Comparison of ENCODE assay signal across 9 mouse cellular contexts in the genomic region with DNA sequence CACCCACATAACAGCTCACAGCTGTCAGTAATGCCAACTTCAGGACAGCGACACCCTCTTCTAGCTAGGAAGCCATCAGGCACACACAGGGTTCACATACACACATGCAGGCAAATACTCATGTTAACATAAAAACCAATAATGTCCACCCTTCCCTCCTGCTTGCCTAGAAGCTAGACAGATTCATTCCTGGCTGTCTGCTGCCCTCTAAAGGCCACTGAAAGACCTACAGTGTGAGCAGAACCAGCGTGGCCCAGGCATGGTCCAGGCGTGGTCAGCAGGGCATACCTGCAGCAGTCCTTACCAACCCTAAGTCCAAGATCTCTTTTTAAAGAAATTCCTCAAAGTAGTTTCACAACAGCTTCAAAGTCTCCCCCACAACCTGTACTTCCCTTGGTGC. TPM values are rescaled to one million over a fixed set of nuclear protein-coding genes. Genes with fewer than 3 reads are reported as not detected.
DNase-seq lines count a peak whose midpoint lies in the region; ATAC-seq and TF ChIP-seq lines count a peak whose summit lies in the region.
"Had no signal": no experiment of that assay in that cellular context is flagged by ENCODE, and none has a peak within 500 bp of the region (broad histone marks: within the 10 kb centered on the region; RNA-seq: fewer than 3 reads in every experiment).

No protein-coding gene starts in this region.

- no peaks in the 10 kb centered on the region for H3K79me3 ChIP-seq in C2C12 (ENCODE audit: low read depth)

- no peak overlapping the region for H3K27ac ChIP-seq in forebrain, embryonic 13.5 days
- H3K27ac ChIP-seq in kidney, embryonic 16.5 days (ENCODE audit: low read length), result no peak overlapping the region
- no peak overlapping the region for H3K27ac ChIP-seq in lung, embryonic 15.5 days
- H3K27ac ChIP-seq: limb, embryonic 13.5 days had no signal

- 37% methylated on average over 3 of the region's 3 CpGs for WGBS in forebrain, embryonic 13.5 days
- WGBS in kidney, embryonic 16.5 days, result 39% methylated on average over 3 of the region's 3 CpGs
- WGBS in lung, embryonic 15.5 days, result 36% methylated on average over 3 of the region's 3 CpGs

- H3K4me1 ChIP-seq in forebrain, embryonic 13.5 days, result peaks cover 11% of the 10 kb centered on the region; the same call in 1 of the 2 replicates
- no peaks in the 10 kb centered on the region for H3K4me1 ChIP-seq in kidney, embryonic 16.5 days (ENCODE audit: insufficient read depth, low read length)
- H3K4me1 ChIP-seq in lung, embryonic 15.5 days, result no peaks in the 10 kb centered on the region

- no peaks in the 10 kb centered on the region for H3K27me3 ChIP-seq in C2C12 (ENCODE audit: control insufficient read depth, insufficient read depth, insufficient read length)
- no peaks in the 10 kb centered on the region for H3K27me3 ChIP-seq in forebrain, embryonic 13.5 days
- no peaks in the 10 kb centered on the region for H3K27me3 ChIP-seq in kidney, embryonic 16.5 days (ENCODE audit: insufficient read depth, low read length)
- no peaks in the 10 kb centered on the region for H3K27me3 ChIP-seq in lung, embryonic 15.5 days
- H3K27me3 ChIP-seq: limb, embryonic 13.5 days had no signal

- no peak overlapping the region for H3K4me3 ChIP-seq in C2C12 (ENCODE audit: insufficient read depth, poor library complexity, severe bottlenecking)
- H3K4me3 ChIP-seq in forebrain, embryonic 13.5 days, result no peak overlapping the region
- H3K4me3 ChIP-seq in kidney, embryonic 16.5 days (ENCODE audit: low read length), result no peak overlapping the region
- no peak overlapping the region for H3K4me3 ChIP-seq in lung, embryonic 15.5 days
- H3K4me3 ChIP-seq: limb, embryonic 13.5 days had no signal

- H3K36me3 ChIP-seq in C2C12 (ENCODE audit: control insufficient read depth, insufficient read depth), result peaks cover 40% of the 10 kb centered on the region
- peaks cover 64% of the 10 kb centered on the region for H3K36me3 ChIP-seq in forebrain, embryonic 13.5 days (ENCODE audit: poor library complexity, severe bottlenecking)
- peaks cover 45% of the 10 kb centered on the region for H3K36me3 ChIP-seq in kidney, embryonic 16.5 days (ENCODE audit: insufficient read depth, low read length)
- peaks cover 48% of the 10 kb centered on the region for H3K36me3 ChIP-seq in lung, embryonic 15.5 days

- H3K9ac ChIP-seq in forebrain, embryonic 13.5 days, result no peak overlapping the region
- H3K9ac ChIP-seq in kidney, embryonic 16.5 days (replicated peaks; ENCODE audit: low read length), result no peak overlapping the region
- H3K9ac ChIP-seq in lung, embryonic 15.5 days, result no peak overlapping the region
- H3K9ac ChIP-seq: limb, embryonic 13.5 days had no signal

- no peak overlapping the region for H3ac ChIP-seq in C2C12 (ENCODE audit: control insufficient read depth, insufficient read length, low read depth)

- peak; percentile 9 to 72 for DNase-seq in heart, adult 18-20 months
- DNase-seq in heart, adult 11 months, result no peak
- peak; percentile 73 to 74 for DNase-seq in right cerebral cortex, adult 2 months (ENCODE audit: low spot score in 2 of 2)

- TF ChIP-seq CTCF in C2C12 (IDR thresholded peaks at IDR 0.05; ENCODE audit: control insufficient read depth, insufficient read depth, insufficient read length), result peak; percentile 38

- ATAC-seq in cerebellum, adult (ENCODE audit: insufficient number of reproducible peaks, low FRiP score, low TSS enrichment), result 0 out of 2 replicates have a peak, but pooled peaks have one; percentile 63
- peak; percentile 70 for ATAC-seq in forebrain, embryonic 13.5 days
- peak; percentile 77; the same call in 1 of the 2 replicates for ATAC-seq in kidney, embryonic 16.5 days (ENCODE audit: low FRiP score, low TSS enrichment)
- peak; percentile 64; the same call in 1 of the 2 replicates for ATAC-seq in lung, embryonic 15.5 days (ENCODE audit: borderline replicate concordance, extremely low read depth, low FRiP score, low TSS enrichment)

- H3K9me3 ChIP-seq in forebrain, embryonic 13.5 days (replicated peaks), result no peaks in the 10 kb centered on the region
- H3K9me3 ChIP-seq in kidney, embryonic 16.5 days (ENCODE audit: low read length), result no peaks in the 10 kb centered on the region
- no peaks in the 10 kb centered on the region for H3K9me3 ChIP-seq in lung, embryonic 15.5 days
- H3K9me3 ChIP-seq: limb, embryonic 13.5 days had no signal

- no peaks in the 10 kb centered on the region for H3K79me2 ChIP-seq in C2C12 (ENCODE audit: control insufficient read depth, insufficient read depth)

- H3K4me2 ChIP-seq in forebrain, embryonic 13.5 days, result no peak overlapping the region
- H3K4me2 ChIP-seq in kidney, embryonic 16.5 days (replicated peaks; ENCODE audit: low read depth, low read length), result no peak overlapping the region
- H3K4me2 ChIP-seq in lung, embryonic 15.5 days, result no peak overlapping the region
- H3K4me2 ChIP-seq: limb, embryonic 13.5 days had no signal

TF ChIP-seq in C2C12, 6 proteins besides CTCF, POLR2A, EP300 and RAD21:
- TF ChIP-seq FOSL1 (IDR thresholded peaks at IDR 0.05; ENCODE audit: insufficient read depth, low read length, poor library complexity, severe bottlenecking) (no peak), MYOD1 (IDR thresholded peaks at IDR 0.05; ENCODE audit: control insufficient read depth, insufficient read length, low read depth) (no peak), CEBPB (IDR thresholded peaks at IDR 0.05; ENCODE audit: low read depth) (no peak), USF1 (IDR thresholded peaks at IDR 0.05; ENCODE audit: low read depth) (no peak), MYOG (IDR thresholded peaks at IDR 0.05; ENCODE audit: control insufficient read depth, extremely low read depth, insufficient read length) (no peak), MAX (IDR thresholded peaks at IDR 0.05) (no peak)

RNA-seq across cellular contexts. Expression of a gene that starts 43.0 kb away (rescaled TPM):
- total RNA-seq in heart, adult 18-20 months (2021), result 10 to 100 TPM; 12.3 to 14.2 TPM
- 22.0 TPM for polyA plus RNA-seq in C2C12 (2012; fragmentation: generic; extraction: Trizol)
- 44.2 and 52.9 TPM in 2 replicates for polyA plus RNA-seq in forebrain, embryonic 13.5 days (2015; fragmentation: Nextera tagmentation; extraction: Ambion mirVana)
- polyA plus RNA-seq in kidney, embryonic 16.5 days (2015; fragmentation: Nextera tagmentation; extraction: Ambion mirVana), result 49.0 and 52.2 TPM in 2 replicates
- 42.7 and 45.6 TPM in 2 replicates for polyA plus RNA-seq in lung, embryonic 15.5 days (2015; fragmentation: Nextera tagmentation; extraction: Ambion mirVana)

RNA-seq across cellular contexts. Expression of a gene that starts 56.2 kb away (rescaled TPM):
- total RNA-seq in heart, adult 18-20 months (2021), result not detected
- not detected for polyA plus RNA-seq in C2C12 (2012; fragmentation: generic; extraction: Trizol)
- polyA plus RNA-seq in forebrain, embryonic 13.5 days (2015; fragmentation: Nextera tagmentation; extraction: Ambion mirVana), result not detected in 2 replicates
- polyA plus RNA-seq in kidney, embryonic 16.5 days (2015; fragmentation: Nextera tagmentation; extraction: Ambion mirVana), result 1.1 and 1.3 TPM in 2 replicates
- not detected in 2 replicates for polyA plus RNA-seq in lung, embryonic 15.5 days (2015; fragmentation: Nextera tagmentation; extraction: Ambion mirVana)
- polyA plus RNA-seq: limb, embryonic 13.5 days had no signal
